Mouse (Mus musculus) stomach, postnatal 0 days (tissue): ENCODE results near the gene Zbtb5.

Source experiments
- CTCF ChIP-seq: IDR thresholded peaks from 2 replicates; pipeline ENCODE4 v1.5.1; 2016; ENCODE audit warnings: antibody characterized with exemption, low read depth, mild to moderate bottlenecking, moderate library complexity
- EP300 ChIP-seq: optimal IDR thresholded peaks from 2 replicates; pipeline ENCODE3; 2016; ENCODE audit warnings: antibody characterized with exemption

GRCm38 (mm10) chr4:45011581-45012104 is 569 bp downstream of the Zbtb5 start:
- TF ChIP-seq CTCF (no peak), EP300 (no peak)
